Comparison of ENCODE assay signal across 17 mouse cellular contexts in the genomic region with DNA sequence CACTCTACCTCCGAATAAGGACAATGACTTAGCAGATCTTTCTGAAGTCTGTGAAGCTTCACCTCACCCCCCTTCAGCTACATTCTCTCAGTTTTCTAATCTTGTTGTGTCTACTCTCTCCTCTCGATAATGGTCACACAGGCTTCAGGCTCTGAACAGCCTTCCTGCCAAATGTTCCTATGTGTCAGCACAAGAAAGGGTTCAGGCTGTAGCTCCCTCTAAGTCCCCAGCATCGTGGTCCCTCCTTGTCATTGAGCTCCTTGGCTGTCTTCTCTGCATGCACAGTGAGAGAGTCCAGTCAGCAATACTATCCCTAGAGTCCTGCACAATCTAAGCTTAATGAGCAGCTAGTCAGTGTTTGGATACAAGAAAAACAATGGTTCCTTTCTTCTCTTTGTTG.
"Had no signal": no experiment of that assay in that cellular context is flagged by ENCODE, and none has a peak within 500 bp of the region (broad histone marks: within the 10 kb centered on the region; RNA-seq: fewer than 3 reads in every experiment).

No protein-coding gene starts in this region.

- H3K36me3 ChIP-seq: lung, embryonic 15.5 days; midbrain, embryonic 13.5 days; midbrain, embryonic 15.5 days; neural tube, embryonic 12.5 days; stomach, embryonic 15.5 days had no signal

- H3K27ac ChIP-seq: lung, embryonic 15.5 days; macrophage; midbrain, embryonic 13.5 days; midbrain, embryonic 15.5 days; neural tube, embryonic 12.5 days; stomach, embryonic 15.5 days; stomach, postnatal 0 days had no signal

- DNase-seq: liver, postnatal 0 days; lung, adult 2 months; lung, postnatal 14 days; lung, postnatal 36 days; right cerebral cortex, postnatal 14 days; thymus, adult 2 months; thymus, postnatal 25 days; thymus, postnatal 4 days had no signal

- H3K27me3 ChIP-seq: lung, embryonic 15.5 days; neural tube, embryonic 12.5 days; stomach, embryonic 15.5 days had no signal

- H3K4me3 ChIP-seq: lung, embryonic 15.5 days; midbrain, embryonic 13.5 days; midbrain, embryonic 15.5 days; neural tube, embryonic 12.5 days; stomach, embryonic 15.5 days had no signal

- H3K9me3 ChIP-seq: lung, embryonic 15.5 days; midbrain, embryonic 13.5 days; midbrain, embryonic 15.5 days; neural tube, embryonic 12.5 days; stomach, embryonic 15.5 days had no signal

- H3K4me2 ChIP-seq: lung, embryonic 15.5 days; midbrain, embryonic 11.5 days; midbrain, embryonic 13.5 days; midbrain, embryonic 15.5 days; neural tube, embryonic 12.5 days; stomach, embryonic 15.5 days had no signal

- H3K9ac ChIP-seq: liver, postnatal 0 days; lung, embryonic 15.5 days; midbrain, embryonic 13.5 days; midbrain, embryonic 15.5 days; neural tube, embryonic 12.5 days; stomach, embryonic 15.5 days had no signal

- ATAC-seq: liver, postnatal 0 days; lung, postnatal 0 days; midbrain, embryonic 13.5 days; midbrain, embryonic 15.5 days had no signal

- H3K4me1 ChIP-seq: neural tube, embryonic 12.5 days; stomach, embryonic 15.5 days had no signal
